Mouse (Mus musculus) Patski (cell line): ENCODE data around the gene Uba1. TPM values are rescaled to one million over a fixed set of nuclear protein-coding genes. Genes with fewer than 3 reads are reported as not detected.

Source experiments
- ATAC-seq: fragments of 100-300 bp; one replicate; pipeline ENCODE4 v1.8.0; 2021
- CTCF ChIA-PET: fragments of 350-600 bp; sonication (Branson Sonifier 250); formaldehyde crosslinking; loops from one replicate; lab custom pipeline; 2022; ENCODE audit warnings: inconsistent platforms; lab: Charles Lee
- POLR2A ChIA-PET: fragments of 350-600 bp; sonication (Branson Sonifier 250); formaldehyde crosslinking; loops from one replicate; lab custom pipeline; 2022; ENCODE audit warnings: antibody characterized with exemption, inconsistent platforms; lab: Charles Lee
- DNase-seq: peaks from one replicate; pipeline ENCODE4 v3.0.0-alpha.2; 2011; ENCODE audit warnings: low read depth, low spot score
- H3K27me3 ChIP-seq: fragments of 371-371 bp; one replicate; pipeline ENCODE4 v1.5.1; 2021
- CTCF ChIP-seq: fragments of 100-300 bp; IDR thresholded peaks from one replicate; pipeline ENCODE4 v1.5.1; 2021
- in situ Hi-C: fragments of 300-500 bp; cut with MboI; formaldehyde crosslinking; loops from 3 replicates; pipeline ENCODE4 v1.11.1; 2018; ENCODE audit warnings: low pct_unique_long_range_greater_than_20kb, mixed read lengths
- polyA plus RNA-seq: library from polyadenylated mRNA; unstranded; gene quantifications from one replicate; pipeline ENCODE4 v1.2.3, GENCODE M21; 2021

The Uba1 gene
- polyA plus RNA-seq, 1 experiment from 2014 or later: 307 TPM

GRCm38 (mm10) chrX:20662716-20663443 lies 4.8 kb downstream of the Uba1 start:
- TF ChIP-seq CTCF: no peak
- ChIA-PET CTCF (interaction anchor here (0.7 to 2.5 kb wide), 7 partner anchors 17 to 166 kb away, joined by 3 to 12 read pairs (median 3); no protein-coding TSS in a partner anchor), POLR2A (interaction anchor here (0.8 to 1.3 kb wide), 3 partner anchors 17 to 132 kb away, joined by 3 to 4 read pairs (median 4); partner anchors contain the start of gene Cdk16)
- peaks cover 4% of the 10 kb centered on the region for H3K27me3 ChIP-seq
- ATAC-seq (peak; percentile 50), DNase-seq (peak; percentile 48)
- in situ Hi-C loops: loop anchor here (5.0 to 10.0 kb wide), 2 partner anchors 109 to 292 kb away; partner anchors contain the start of gene Elk1

- POLR2A ChIA-PET: interaction anchor here (1.3 kb wide), 1 partner anchor 24 kb away, joined by 4 read pairs; the partner anchor contains the start of gene Cdk16
- TF ChIP-seq CTCF: no peak
- H3K27me3 ChIP-seq: peaks cover 4% of the 10 kb centered on the region
- ATAC-seq: no peak
- CTCF ChIA-PET: interaction anchor here (1.2 to 2.5 kb wide), 3 partner anchors 17 to 107 kb away, joined by 3 to 12 read pairs (median 3); no protein-coding TSS in a partner anchor
- in situ Hi-C loops: loop anchor here (5.0 to 10.0 kb wide), 2 partner anchors 109 to 291 kb away; partner anchors contain the start of gene Elk1
- DNase-seq: no peak
These were observed 5.3 kb downstream of the Uba1 start for GRCm38 (mm10) chrX:20663444-20663790.

- TF ChIP-seq CTCF: no peak
- DNase-seq (peak; percentile 62), ATAC-seq (peak; percentile 81)
- in situ Hi-C loops: no loop called here
- ChIA-PET POLR2A (interaction anchor here (1.3 kb wide), 1 partner anchor 25 kb away, joined by 4 read pairs; no protein-coding TSS in a partner anchor), CTCF (interaction anchor here (1.4 kb wide), 1 partner anchor 83 kb away, joined by 4 read pairs; no protein-coding TSS in a partner anchor)
- H3K27me3 ChIP-seq: peaks cover 3% of the 10 kb centered on the region
These were observed 29.5 kb downstream of the Uba1 start, which contains the start of gene Cdk16 for GRCm38 (mm10) chrX:20687519-20688067. Cdk16 (plus strand) TSS chrX:20687954.

GRCm38 (mm10) chrX:20688068-20688547 lies 30.0 kb downstream of the Uba1 start:
- TF ChIP-seq CTCF: no peak
- peak; percentile 69 for ATAC-seq
- ChIA-PET CTCF (no interaction called here), POLR2A (interaction anchor here (1.3 kb wide), 1 partner anchor 25 kb away, joined by 4 read pairs; no protein-coding TSS in a partner anchor)
- H3K27me3 ChIP-seq: peaks cover 3% of the 10 kb centered on the region
- peak; percentile 28 for DNase-seq
- in situ Hi-C loops: no loop called here

GRCm38 (mm10) chrX:20688615-20689014 lies 30.5 kb downstream of the Uba1 start:
- DNase-seq: no peak
- peaks cover 3% of the 10 kb centered on the region for H3K27me3 ChIP-seq
- ChIA-PET POLR2A (no interaction called here), CTCF (no interaction called here)
- no peak for TF ChIP-seq CTCF
- in situ Hi-C loops: no loop called here
- peak; percentile 8 for ATAC-seq

- ATAC-seq (no peak), DNase-seq (no peak)
- TF ChIP-seq CTCF: no peak
- in situ Hi-C loops: no loop called here
- peaks cover 3% of the 10 kb centered on the region for H3K27me3 ChIP-seq
- CTCF ChIA-PET: interaction anchor here (1.6 kb wide), 1 partner anchor 79 kb away, joined by 4 read pairs; no protein-coding TSS in a partner anchor
- POLR2A ChIA-PET: interaction anchor here (3.2 kb wide), 1 partner anchor 11 kb away, joined by 11 read pairs; the partner anchor contains the start of gene Usp11
These were observed 33.4 kb downstream of the Uba1 start for GRCm38 (mm10) chrX:20691566-20691965.

GRCm38 (mm10) chrX:20692616-20693015 lies 34.5 kb downstream of the Uba1 start:
- POLR2A ChIA-PET: interaction anchor here (3.2 kb wide), 1 partner anchor 10 kb away, joined by 11 read pairs; the partner anchor contains the start of gene Usp11
- CTCF ChIA-PET: interaction anchor here (1.4 to 1.6 kb wide), 2 partner anchors 9 to 78 kb away, joined by 3 to 4 read pairs; no protein-coding TSS in a partner anchor
- DNase-seq: no peak
- ATAC-seq: no peak
- in situ Hi-C loops: no loop called here
- no peak for TF ChIP-seq CTCF
- peaks cover 3% of the 10 kb centered on the region for H3K27me3 ChIP-seq

GRCm38 (mm10) chrX:20695842-20696241 lies 37.7 kb downstream of the Uba1 start:
- ATAC-seq: no peak
- no peak for DNase-seq
- ChIA-PET CTCF (no interaction called here), POLR2A (interaction anchor here (0.6 kb wide), 1 partner anchor 42 kb away, joined by 3 read pairs; no protein-coding TSS in a partner anchor)
- peaks cover 3% of the 10 kb centered on the region for H3K27me3 ChIP-seq
- in situ Hi-C loops: no loop called here
- TF ChIP-seq CTCF: no peak

- in situ Hi-C loops: no loop called here
- POLR2A ChIA-PET: interaction anchor here (2.5 kb wide), 1 partner anchor 12 kb away, joined by 11 read pairs; no protein-coding TSS in a partner anchor
- ATAC-seq (peak; percentile 16), DNase-seq (no peak)
- no peak for TF ChIP-seq CTCF
- CTCF ChIA-PET: no interaction called here
- peaks cover 7% of the 10 kb centered on the region for H3K27me3 ChIP-seq
These were observed 45.7 kb downstream of the Uba1 start, which contains the start of gene Usp11 for GRCm38 (mm10) chrX:20703741-20704290. Usp11 (plus strand) TSS chrX:20703906.
